Mouse (Mus musculus) midbrain, postnatal 0 days (tissue): ENCODE data around the gene Hexb. TPM values are rescaled to one million over a fixed set of nuclear protein-coding genes. Genes with fewer than 3 reads are reported as not detected.

Experiments used
- ATAC-seq: fragments of 200-750 bp; cut with Nextera tagmentation; 2 replicates; pipeline ENCODE4 v1.8.0; 2017; ENCODE audit warnings: moderate number of reproducible peaks, mild to moderate bottlenecking, moderate TSS enrichment, moderate library complexity; ENCODE audit not compliant: low FRiP score
- DNase-seq: peaks from one replicate; pipeline ENCODE4 v3.0.0-alpha.2; 2015; ENCODE audit warnings: low spot score
- H3K27ac ChIP-seq: fragments of 300-500 bp; sonication (generic); 2 replicates; pipeline ENCODE4 v1.5.1; 2014; ENCODE audit warnings: low read depth, mild to moderate bottlenecking, low read length, mixed read lengths
- H3K27me3 ChIP-seq: fragments of 300-500 bp; sonication (generic); 2 replicates; pipeline ENCODE4 v1.6.1; 2014; ENCODE audit warnings: low read length, control low read depth, mixed read lengths; ENCODE audit not compliant: insufficient read depth
- H3K36me3 ChIP-seq: fragments of 300-500 bp; sonication (generic); 2 replicates; pipeline ENCODE4 v1.6.1; 2014; ENCODE audit warnings: low read length, control low read depth, mixed read lengths; ENCODE audit not compliant: insufficient read depth
- H3K4me1 ChIP-seq: fragments of 300-500 bp; sonication (generic); 2 replicates; pipeline ENCODE4 v1.6.1; 2014; ENCODE audit warnings: mild to moderate bottlenecking, control low read depth, antibody characterized with exemption, low read length, mixed read lengths; ENCODE audit not compliant: insufficient read depth
- H3K4me2 ChIP-seq: fragments of 300-500 bp; sonication (generic); 2 replicates; pipeline ENCODE4 v1.6.1; 2014; ENCODE audit warnings: low read depth, mild to moderate bottlenecking, low read length, mixed read lengths; ENCODE audit not compliant: poor library complexity, severe bottlenecking
- H3K4me3 ChIP-seq: fragments of 300-500 bp; sonication (generic); 2 replicates; pipeline ENCODE4 v1.5.1; 2014; ENCODE audit warnings: low read depth, mild to moderate bottlenecking, low read length, moderate library complexity
- H3K9ac ChIP-seq: fragments of 300-500 bp; sonication (generic); replicated peaks from 2 replicates; pipeline ENCODE4 v1.6.1; 2014; ENCODE audit warnings: mild to moderate bottlenecking, low read length, moderate library complexity, mixed read lengths; ENCODE audit not compliant: poor library complexity, severe bottlenecking
- H3K9me3 ChIP-seq: fragments of 300-500 bp; sonication (generic); 2 replicates; pipeline ENCODE4 v1.6.1; 2016; ENCODE audit warnings: low read length, control low read depth
- CTCF ChIP-seq: IDR thresholded peaks from 2 replicates; pipeline ENCODE4 v1.5.1; 2016; ENCODE audit warnings: antibody characterized with exemption, mild to moderate bottlenecking
- WGBS: fragments of 180-500 bp; shearing (Covaris S2); extraction: QIAGEN DNeasy Blood & Tissue Kit; methylation state at CpG from one replicate; pipeline ENCODE4 v1.1.7; 2014; 5-methylcytosine and 5-hydroxymethylcytosine counted together
- polyA plus RNA-seq: library from polyadenylated mRNA; unstranded; fragments of >200 nt; fragmentation: Nextera tagmentation; extraction: Ambion mirVana; gene quantifications from 2 replicates; pipeline ENCODE4 v1.2.1, GENCODE M21; 2015
- total RNA-seq: library from RNA; depleted of rRNA; stranded (reverse); fragments of >200 nt; gene quantifications from 2 replicates; pipeline ENCODE4 v1.2.3, GENCODE M21; 2014

The Hexb gene
- total and polyA plus RNA-seq, 2 experiments from 2014 or later, result 57.7 to 70.5 TPM

DNA sequence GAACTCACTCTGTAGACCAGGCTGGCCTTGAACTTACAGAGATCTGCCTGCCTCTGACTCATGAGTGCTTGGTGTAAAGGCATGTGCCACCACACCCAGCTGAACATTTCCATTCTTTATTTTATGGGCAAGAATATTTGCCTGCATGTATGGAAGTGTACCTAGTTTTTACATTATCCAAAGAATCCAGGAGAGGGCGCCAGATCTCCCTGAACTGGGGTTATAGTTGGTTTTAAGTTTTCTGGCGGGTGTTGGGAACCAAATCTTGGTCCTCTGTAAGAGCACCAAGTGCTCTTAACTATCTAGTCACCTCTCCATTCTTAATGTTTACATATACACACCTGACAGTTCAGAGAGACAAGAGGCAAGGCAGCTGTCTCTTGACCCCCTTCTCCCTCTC lies 34.9 kb upstream of the Hexb start:
- H3K27me3 ChIP-seq, result no peaks in the 10 kb centered on the region
- no peaks in the 10 kb centered on the region for H3K36me3 ChIP-seq
- H3K9me3 ChIP-seq, result no peaks in the 10 kb centered on the region
- H3K4me2 ChIP-seq, result no peak overlapping the region
- no peaks in the 10 kb centered on the region for H3K4me1 ChIP-seq
- DNase-seq (no peak), ATAC-seq (no peak)
- TF ChIP-seq CTCF, result 0 out of 2 replicates have a peak, but pooled peaks have one; percentile 12
- no peak overlapping the region for H3K9ac ChIP-seq
- H3K27ac ChIP-seq, result no peak overlapping the region
- 80% methylated on average over 2 of the region's 2 CpGs for WGBS
- no peak overlapping the region for H3K4me3 ChIP-seq

DNA sequence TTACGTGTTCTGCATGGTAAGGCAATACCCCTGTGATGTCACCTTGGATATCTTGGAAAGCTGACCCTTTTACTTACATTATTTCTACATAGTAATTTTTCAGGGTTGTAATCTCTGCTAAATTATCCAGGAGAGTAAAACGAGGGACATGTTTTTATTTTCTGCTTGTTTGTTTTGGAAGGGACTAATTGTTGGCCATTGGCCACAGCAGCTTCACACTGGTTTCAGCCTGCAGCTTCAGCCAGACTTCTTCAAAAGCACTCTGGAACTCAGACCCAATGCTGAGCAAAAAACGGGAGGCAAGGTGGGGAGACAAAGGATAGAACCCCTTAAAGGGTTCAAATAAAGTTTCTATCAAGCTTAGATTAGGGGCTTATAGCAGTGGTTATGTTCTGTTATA lies 31.9 kb upstream of the Hexb start:
- no peak for TF ChIP-seq CTCF

DNA sequence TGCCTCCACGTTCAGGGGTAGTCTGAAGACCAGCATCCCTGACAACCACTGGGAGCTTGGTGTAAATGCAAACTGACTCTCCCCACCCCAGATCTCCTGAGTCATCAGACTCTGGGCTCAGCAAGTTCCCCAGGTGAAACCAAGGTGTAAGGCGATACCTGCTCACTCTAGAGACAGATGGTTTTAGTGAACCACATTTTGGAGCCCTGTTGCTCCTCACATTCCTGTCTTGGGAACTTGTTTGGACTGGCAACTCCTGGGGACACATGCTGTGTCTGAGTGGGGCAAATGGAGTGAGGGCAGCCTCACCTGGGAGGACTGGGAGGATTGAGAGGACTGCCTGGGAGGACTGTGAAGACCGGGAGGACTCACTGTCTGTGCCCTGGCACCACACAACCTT lies 29.6 kb upstream of the Hexb start:
- WGBS, result 94% methylated on average over 3 of the region's 3 CpGs
- no peak overlapping the region for H3K4me2 ChIP-seq

More for the DNA sequence above, 31.9 kb upstream of the Hexb start:
- Histone ChIP-seq H3K27me3 (no peaks in the 10 kb centered on the region), H3K9ac (no peak overlapping the region), H3K4me2 (no peak overlapping the region), H3K4me1 (no peaks in the 10 kb centered on the region), H3K9me3 (no peaks in the 10 kb centered on the region), H3K27ac (no peak overlapping the region), H3K4me3 (no peak overlapping the region), H3K36me3 (no peaks in the 10 kb centered on the region)
- 75% methylated on average over 3 of the region's 3 CpGs for WGBS
- ATAC-seq (no peak), DNase-seq (no peak)

DNA sequence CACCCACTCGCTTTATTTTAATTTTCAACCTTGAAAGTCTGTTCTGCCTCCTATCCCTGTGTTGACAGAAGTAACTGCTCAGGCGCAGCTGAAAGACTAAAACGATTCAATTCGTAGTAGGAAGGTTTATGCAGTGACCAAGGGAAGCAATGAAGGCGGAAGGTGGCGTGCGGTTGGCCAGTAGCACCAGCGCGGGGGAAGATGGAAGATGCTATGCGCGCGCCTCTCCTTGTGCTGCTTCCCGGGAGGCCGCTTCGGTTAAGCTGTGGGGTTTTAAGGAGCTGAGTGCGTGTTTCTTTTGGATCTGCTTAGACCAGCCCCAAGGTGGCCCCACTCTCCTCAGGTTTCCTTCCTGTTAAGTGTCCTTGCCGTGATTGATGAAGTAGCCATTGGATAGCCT lies 27.0 kb upstream of the Hexb start:
- Histone ChIP-seq H3K4me2 (no peak overlapping the region), H3K4me1 (no peaks in the 10 kb centered on the region), H3K9ac (no peak overlapping the region), H3K27ac (no peak overlapping the region), H3K4me3 (no peak overlapping the region), H3K9me3 (no peaks in the 10 kb centered on the region), H3K36me3 (no peaks in the 10 kb centered on the region), H3K27me3 (no peaks in the 10 kb centered on the region)
- TF ChIP-seq CTCF, result no peak
- 78% methylated on average over 17 of the region's 17 CpGs for WGBS
- ATAC-seq, result no peak
- no peak for DNase-seq

More for the DNA sequence above, 29.6 kb upstream of the Hexb start:
- DNase-seq (no peak), ATAC-seq (no peak)
- Histone ChIP-seq H3K4me1 (no peaks in the 10 kb centered on the region), H3K4me3 (no peak overlapping the region), H3K27ac (no peak overlapping the region), H3K36me3 (no peaks in the 10 kb centered on the region), H3K27me3 (no peaks in the 10 kb centered on the region), H3K9ac (no peak overlapping the region), H3K9me3 (no peaks in the 10 kb centered on the region)
- no peak for TF ChIP-seq CTCF

DNA sequence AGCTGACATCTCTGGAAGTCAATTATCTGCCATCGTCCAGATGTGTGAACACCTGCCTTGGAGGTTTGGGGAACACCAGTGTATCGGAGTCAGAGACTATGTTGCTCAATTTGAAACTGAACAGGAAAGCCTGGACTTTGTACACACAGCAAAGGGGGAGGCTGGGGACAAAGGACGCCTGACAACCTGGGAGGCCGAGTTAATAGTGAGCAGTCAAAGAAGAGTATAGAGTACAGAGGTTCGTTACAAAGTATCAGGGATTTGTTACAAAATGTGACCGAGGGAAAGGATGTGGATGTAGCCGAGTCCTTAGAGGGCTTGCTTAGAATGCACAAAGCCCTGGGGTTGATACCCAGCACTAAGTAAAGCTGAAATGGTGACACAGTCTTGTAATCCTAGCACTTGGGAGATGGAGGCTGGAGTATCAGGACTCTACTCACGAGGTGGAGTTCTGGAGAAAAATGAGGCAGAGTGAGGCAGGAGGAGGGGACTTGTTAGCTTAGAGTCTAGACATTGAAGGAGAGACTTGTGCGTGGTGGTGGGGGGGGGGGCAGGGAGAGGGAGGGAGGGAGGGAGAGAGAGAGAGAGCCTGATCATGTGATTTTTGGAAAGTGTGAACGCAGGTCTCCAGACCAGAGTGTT lies 26.3 kb upstream of the Hexb start:
- WGBS, result 79% methylated on average over 10 of the region's 10 CpGs
- H3K9me3 ChIP-seq, result no peaks in the 10 kb centered on the region
- no peak for ATAC-seq

DNA sequence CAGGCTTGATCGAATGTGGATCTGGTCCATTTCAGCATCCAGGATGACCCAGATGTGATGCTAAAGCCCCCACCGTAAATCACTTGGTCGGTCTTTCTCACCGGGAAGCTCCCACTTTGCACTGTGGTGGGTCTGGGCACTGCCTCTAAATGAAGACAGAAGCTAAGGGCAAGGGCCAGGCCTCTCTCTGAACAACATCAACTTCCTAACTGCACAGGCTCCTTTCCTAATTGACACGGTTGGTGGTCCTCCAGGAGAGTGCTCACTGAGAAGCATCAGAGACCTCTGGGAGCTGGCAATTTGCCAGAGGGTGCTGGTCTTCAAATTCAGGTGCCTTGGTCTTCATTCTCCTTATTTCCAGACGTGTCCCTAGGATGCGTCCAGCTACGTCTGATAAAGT lies 25.7 kb upstream of the Hexb start:
- Histone ChIP-seq H3K4me1 (no peaks in the 10 kb centered on the region), H3K27ac (no peak overlapping the region), H3K9me3 (no peaks in the 10 kb centered on the region), H3K36me3 (no peaks in the 10 kb centered on the region), H3K9ac (no peak overlapping the region), H3K27me3 (no peaks in the 10 kb centered on the region), H3K4me2 (no peak overlapping the region), H3K4me3 (no peak overlapping the region)
- ATAC-seq (no peak), DNase-seq (no peak)
- TF ChIP-seq CTCF, result no peak
- 90% methylated on average over 8 of the region's 8 CpGs for WGBS

More for the DNA sequence above, 26.3 kb upstream of the Hexb start:
- no peaks in the 10 kb centered on the region for H3K27me3 ChIP-seq
- H3K36me3 ChIP-seq, result no peaks in the 10 kb centered on the region
- TF ChIP-seq CTCF, result no peak
- H3K4me3 ChIP-seq, result no peak overlapping the region
- H3K9ac ChIP-seq, result no peak overlapping the region
- H3K27ac ChIP-seq, result no peak overlapping the region
- no peak overlapping the region for H3K4me2 ChIP-seq
- no peak for DNase-seq
- no peaks in the 10 kb centered on the region for H3K4me1 ChIP-seq
